Mouse (Mus musculus): ENCODE results near the gene Fam19a5. TPM values are rescaled to one million over a fixed set of nuclear protein-coding genes. Genes with fewer than 3 reads are reported as not detected.
A peak's percentile ranks its signal among the peaks of the same experiment; 100 is the strongest.

The Fam19a5 gene
- 3.0 and 3.6 TPM in 2 replicates for polyA plus RNA-seq (2015; fragmentation: Nextera tagmentation; extraction: Ambion mirVana)

GRCm38 (mm10) chr15:87543599-87544338, at the start of gene Fam19a5:
Gene Fam19a5, plus strand, starts transcription at chr15:87544299.
- TF ChIP-seq EP300 (optimal IDR thresholded peaks at IDR 0.05) (no peak), CTCF (IDR thresholded peaks at IDR 0.05; ENCODE audit: low read depth) (peak; percentile 41; the same call in 1 of the 2 replicates)
- 2% methylated on average over 40 of the region's 67 CpGs for WGBS
- peaks cover 25% of the 10 kb centered on the region; the same call in 1 of the 2 replicates for H3K27me3 ChIP-seq (ENCODE audit: control insufficient read depth, insufficient read depth, low read length)
- peak within 1 kb of the TSS; percentile 62 for H3K4me2 ChIP-seq (replicated peaks; ENCODE audit: low read depth)
- H3K27ac ChIP-seq (replicated peaks) = no peak within 1 kb of the TSS
- no peaks in the 10 kb centered on the region; the same call in 1 of the 2 replicates for H3K4me1 ChIP-seq (replicated peaks; ENCODE audit: control insufficient read depth, insufficient read depth)
- no peaks in the 10 kb centered on the region for H3K9me3 ChIP-seq (ENCODE audit: control insufficient read depth, low read length)
- no peak for DNase-seq (ENCODE audit: low spot score)
- no peaks in the 10 kb centered on the region for H3K36me3 ChIP-seq (ENCODE audit: control insufficient read depth, insufficient read depth, low read length)
- ATAC-seq (ENCODE audit: low FRiP score, low TSS enrichment) = peak; percentile 62
- no peak within 1 kb of the TSS for H3K9ac ChIP-seq (ENCODE audit: low read length)
- peak within 1 kb of the TSS; percentile 42 for H3K4me3 ChIP-seq (ENCODE audit: low read depth, low read length)

GRCm38 (mm10) chr15:87501737-87502136, 42.4 kb upstream of the Fam19a5 start:
- Histone ChIP-seq H3K27me3 (ENCODE audit: control insufficient read depth, insufficient read depth, low read length) (0 out of 2 replicates have a peak, but pooled peaks cover 2% of the 10 kb centered on the region), H3K36me3 (ENCODE audit: control insufficient read depth, insufficient read depth, low read length) (no peaks in the 10 kb centered on the region), H3K9ac (ENCODE audit: low read length) (no peak overlapping the region), H3K4me3 (ENCODE audit: low read depth, low read length) (no peak overlapping the region), H3K4me2 (replicated peaks; ENCODE audit: low read depth) (no peak overlapping the region), H3K9me3 (ENCODE audit: control insufficient read depth, low read length) (no peaks in the 10 kb centered on the region), H3K4me1 (replicated peaks; ENCODE audit: control insufficient read depth, insufficient read depth) (no peaks in the 10 kb centered on the region), H3K27ac (replicated peaks) (no peak overlapping the region)
- TF ChIP-seq EP300 (optimal IDR thresholded peaks at IDR 0.05) (no peak), CTCF (IDR thresholded peaks at IDR 0.05; ENCODE audit: low read depth) (no peak)
- 72% methylated on average over 3 of the region's 3 CpGs for whole genome bisulfite sequencing
- no peak for DNase-seq (ENCODE audit: low spot score)
- ATAC-seq (ENCODE audit: low FRiP score, low TSS enrichment) = no peak

- Histone ChIP-seq H3K4me3 (ENCODE audit: low read depth, low read length) (no peak overlapping the region), H3K36me3 (ENCODE audit: control insufficient read depth, insufficient read depth, low read length) (no peaks in the 10 kb centered on the region), H3K9me3 (ENCODE audit: control insufficient read depth, low read length) (no peaks in the 10 kb centered on the region), H3K4me2 (replicated peaks; ENCODE audit: low read depth) (no peak overlapping the region), H3K27me3 (ENCODE audit: control insufficient read depth, insufficient read depth, low read length) (no peaks in the 10 kb centered on the region), H3K27ac (replicated peaks) (no peak overlapping the region), H3K4me1 (replicated peaks; ENCODE audit: control insufficient read depth, insufficient read depth) (no peaks in the 10 kb centered on the region), H3K9ac (ENCODE audit: low read length) (no peak overlapping the region)
- no peak for TF ChIP-seq CTCF (IDR thresholded peaks at IDR 0.05; ENCODE audit: low read depth)
- no peak for TF ChIP-seq EP300 (optimal IDR thresholded peaks at IDR 0.05)
- ATAC-seq (ENCODE audit: low FRiP score, low TSS enrichment) = no peak
- no peak for DNase-seq (ENCODE audit: low spot score)
- 68% methylated on average over 3 of the region's 3 CpGs for WGBS
Observed at GRCm38 (mm10) chr15:87507349-87507748, 36.8 kb upstream of the Fam19a5 start.

GRCm38 (mm10) chr15:87510886-87511285, 33.2 kb upstream of the Fam19a5 start:
- 85% methylated on average over 4 of the region's 4 CpGs for WGBS
- no peaks in the 10 kb centered on the region for H3K27me3 ChIP-seq (ENCODE audit: control insufficient read depth, insufficient read depth, low read length)

GRCm38 (mm10) chr15:87518161-87518560, 25.9 kb upstream of the Fam19a5 start:
- H3K4me1 ChIP-seq (replicated peaks; ENCODE audit: control insufficient read depth, insufficient read depth) = no peaks in the 10 kb centered on the region
- H3K9me3 ChIP-seq (ENCODE audit: control insufficient read depth, low read length) = no peaks in the 10 kb centered on the region
- DNase-seq (ENCODE audit: low spot score) = no peak
- ATAC-seq (ENCODE audit: low FRiP score, low TSS enrichment) = no peak
- no peak overlapping the region for H3K9ac ChIP-seq (ENCODE audit: low read length)
- no peak overlapping the region for H3K4me3 ChIP-seq (ENCODE audit: low read depth, low read length)
- H3K27me3 ChIP-seq (ENCODE audit: control insufficient read depth, insufficient read depth, low read length) = no peaks in the 10 kb centered on the region
- no peaks in the 10 kb centered on the region for H3K36me3 ChIP-seq (ENCODE audit: control insufficient read depth, insufficient read depth, low read length)
- H3K4me2 ChIP-seq (replicated peaks; ENCODE audit: low read depth) = no peak overlapping the region
- H3K27ac ChIP-seq (replicated peaks) = no peak overlapping the region
- no peak for TF ChIP-seq EP300 (optimal IDR thresholded peaks at IDR 0.05)
- no peak for TF ChIP-seq CTCF (IDR thresholded peaks at IDR 0.05; ENCODE audit: low read depth)

More at GRCm38 (mm10) chr15:87510886-87511285, 33.2 kb upstream of the Fam19a5 start:
- no peak for ATAC-seq (ENCODE audit: low FRiP score, low TSS enrichment)
- no peaks in the 10 kb centered on the region for H3K4me1 ChIP-seq (replicated peaks; ENCODE audit: control insufficient read depth, insufficient read depth)
- H3K9ac ChIP-seq (ENCODE audit: low read length) = no peak overlapping the region
- H3K27ac ChIP-seq (replicated peaks) = no peak overlapping the region
- no peak for DNase-seq (ENCODE audit: low spot score)
- H3K4me3 ChIP-seq (ENCODE audit: low read depth, low read length) = no peak overlapping the region
- no peak overlapping the region for H3K4me2 ChIP-seq (replicated peaks; ENCODE audit: low read depth)
- no peak for TF ChIP-seq EP300 (optimal IDR thresholded peaks at IDR 0.05)
- no peak for TF ChIP-seq CTCF (IDR thresholded peaks at IDR 0.05; ENCODE audit: low read depth)
- no peaks in the 10 kb centered on the region for H3K36me3 ChIP-seq (ENCODE audit: control insufficient read depth, insufficient read depth, low read length)
- H3K9me3 ChIP-seq (ENCODE audit: control insufficient read depth, low read length) = no peaks in the 10 kb centered on the region

GRCm38 (mm10) chr15:87529271-87529670, 14.8 kb upstream of the Fam19a5 start:
- no peak for ATAC-seq (ENCODE audit: low FRiP score, low TSS enrichment)
- Histone ChIP-seq H3K27ac (replicated peaks) (no peak overlapping the region), H3K4me2 (replicated peaks; ENCODE audit: low read depth) (no peak overlapping the region), H3K36me3 (ENCODE audit: control insufficient read depth, insufficient read depth, low read length) (no peaks in the 10 kb centered on the region), H3K4me3 (ENCODE audit: low read depth, low read length) (no peak overlapping the region), H3K9ac (ENCODE audit: low read length) (no peak overlapping the region), H3K27me3 (ENCODE audit: control insufficient read depth, insufficient read depth, low read length) (no peaks in the 10 kb centered on the region), H3K4me1 (replicated peaks; ENCODE audit: control insufficient read depth, insufficient read depth) (no peaks in the 10 kb centered on the region), H3K9me3 (ENCODE audit: control insufficient read depth, low read length) (no peaks in the 10 kb centered on the region)
- TF ChIP-seq EP300 (optimal IDR thresholded peaks at IDR 0.05) = no peak
- TF ChIP-seq CTCF (IDR thresholded peaks at IDR 0.05; ENCODE audit: low read depth) = no peak
- no peak for DNase-seq (ENCODE audit: low spot score)
- WGBS = 81% methylated on average over 4 of the region's 4 CpGs
